Mouse (Mus musculus): Measurements from ENCODE around the gene Tbx15.

The Tbx15 gene

GRCm38 (mm10) chr3:99252461-99253091 lies 12.4 kb downstream of the Tbx15 start:
- H3K4me1 ChIP-seq (replicated peaks; ENCODE audit: low read depth, low read length) = peaks cover 52% of the 10 kb centered on the region
- no peaks in the 10 kb centered on the region for H3K36me3 ChIP-seq (ENCODE audit: insufficient read depth, low read length)
- H3K4me3 ChIP-seq (replicated peaks; ENCODE audit: low read length) = peak overlapping the region; percentile 72
- no peak for TF ChIP-seq CTCF (conservative IDR thresholded peaks at IDR 0.05; ENCODE audit: low read length)
- no peak for TF ChIP-seq NANOG (IDR thresholded peaks at IDR 0.05; ENCODE audit: borderline replicate concordance, low read length)
- no peak for TF ChIP-seq POU5F1 (IDR thresholded peaks at IDR 0.05; ENCODE audit: borderline replicate concordance, low read length)
- peaks cover 98% of the 10 kb centered on the region for H3K27me3 ChIP-seq (ENCODE audit: insufficient read depth, low read length)
- no peaks in the 10 kb centered on the region for H3K9me3 ChIP-seq (ENCODE audit: low read length)

GRCm38 (mm10) chr3:99253092-99253488 lies 12.9 kb downstream of the Tbx15 start:
- TF ChIP-seq POU5F1 (IDR thresholded peaks at IDR 0.05; ENCODE audit: borderline replicate concordance, low read length) (no peak), CTCF (conservative IDR thresholded peaks at IDR 0.05; ENCODE audit: low read length) (no peak), NANOG (IDR thresholded peaks at IDR 0.05; ENCODE audit: borderline replicate concordance, low read length) (no peak)
- Histone ChIP-seq H3K36me3 (ENCODE audit: insufficient read depth, low read length) (no peaks in the 10 kb centered on the region), H3K9me3 (ENCODE audit: low read length) (no peaks in the 10 kb centered on the region), H3K4me3 (replicated peaks; ENCODE audit: low read length) (peak overlapping the region; percentile 72), H3K27me3 (ENCODE audit: insufficient read depth, low read length) (peaks cover 98% of the 10 kb centered on the region), H3K4me1 (replicated peaks; ENCODE audit: low read depth, low read length) (peaks cover 52% of the 10 kb centered on the region)

- H3K4me3 ChIP-seq (replicated peaks; ENCODE audit: low read length) = peak overlapping the region; percentile 72
- no peaks in the 10 kb centered on the region for H3K36me3 ChIP-seq (ENCODE audit: insufficient read depth, low read length)
- H3K4me1 ChIP-seq (replicated peaks; ENCODE audit: low read depth, low read length) = peaks cover 50% of the 10 kb centered on the region
- TF ChIP-seq NANOG (IDR thresholded peaks at IDR 0.05; ENCODE audit: borderline replicate concordance, low read length) = no peak
- TF ChIP-seq CTCF (conservative IDR thresholded peaks at IDR 0.05; ENCODE audit: low read length) = no peak
- no peak for TF ChIP-seq POU5F1 (IDR thresholded peaks at IDR 0.05; ENCODE audit: borderline replicate concordance, low read length)
- no peaks in the 10 kb centered on the region for H3K9me3 ChIP-seq (ENCODE audit: low read length)
- H3K27me3 ChIP-seq (ENCODE audit: insufficient read depth, low read length) = peaks cover 95% of the 10 kb centered on the region
Measured at GRCm38 (mm10) chr3:99253497-99254451, 13.6 kb downstream of the Tbx15 start.

GRCm38 (mm10) chr3:99254559-99255151 lies 14.5 kb downstream of the Tbx15 start:
- Histone ChIP-seq H3K27me3 (ENCODE audit: insufficient read depth, low read length) (peaks cover 93% of the 10 kb centered on the region), H3K9me3 (ENCODE audit: low read length) (no peaks in the 10 kb centered on the region), H3K36me3 (ENCODE audit: insufficient read depth, low read length) (no peaks in the 10 kb centered on the region), H3K4me1 (replicated peaks; ENCODE audit: low read depth, low read length) (peaks cover 42% of the 10 kb centered on the region), H3K4me3 (replicated peaks; ENCODE audit: low read length) (no peak overlapping the region)
- TF ChIP-seq NANOG (IDR thresholded peaks at IDR 0.05; ENCODE audit: borderline replicate concordance, low read length) = no peak
- TF ChIP-seq POU5F1 (IDR thresholded peaks at IDR 0.05; ENCODE audit: borderline replicate concordance, low read length) = no peak
- no peak for TF ChIP-seq CTCF (conservative IDR thresholded peaks at IDR 0.05; ENCODE audit: low read length)

- no peak overlapping the region for H3K4me3 ChIP-seq (replicated peaks; ENCODE audit: low read length)
- TF ChIP-seq CTCF (conservative IDR thresholded peaks at IDR 0.05; ENCODE audit: low read length) (no peak), POU5F1 (IDR thresholded peaks at IDR 0.05; ENCODE audit: borderline replicate concordance, low read length) (no peak), NANOG (IDR thresholded peaks at IDR 0.05; ENCODE audit: borderline replicate concordance, low read length) (no peak)
- H3K36me3 ChIP-seq (ENCODE audit: insufficient read depth, low read length) = no peaks in the 10 kb centered on the region
- peaks cover 89% of the 10 kb centered on the region for H3K27me3 ChIP-seq (ENCODE audit: insufficient read depth, low read length)
- H3K9me3 ChIP-seq (ENCODE audit: low read length) = no peaks in the 10 kb centered on the region
- peaks cover 36% of the 10 kb centered on the region for H3K4me1 ChIP-seq (replicated peaks; ENCODE audit: low read depth, low read length)
Measured at GRCm38 (mm10) chr3:99255411-99256365, 15.5 kb downstream of the Tbx15 start.

- Histone ChIP-seq H3K4me1 (replicated peaks; ENCODE audit: low read depth, low read length) (peaks cover 40% of the 10 kb centered on the region), H3K9me3 (ENCODE audit: low read length) (no peaks in the 10 kb centered on the region), H3K36me3 (ENCODE audit: insufficient read depth, low read length) (no peaks in the 10 kb centered on the region), H3K27me3 (ENCODE audit: insufficient read depth, low read length) (peaks cover 89% of the 10 kb centered on the region), H3K4me3 (replicated peaks; ENCODE audit: low read length) (peak overlapping the region; percentile 20; the same call in 1 of the 2 replicates)
- no peak for TF ChIP-seq NANOG (IDR thresholded peaks at IDR 0.05; ENCODE audit: borderline replicate concordance, low read length)
- TF ChIP-seq CTCF (conservative IDR thresholded peaks at IDR 0.05; ENCODE audit: low read length) = no peak
- no peak for TF ChIP-seq POU5F1 (IDR thresholded peaks at IDR 0.05; ENCODE audit: borderline replicate concordance, low read length)
Measured at GRCm38 (mm10) chr3:99256366-99256750, 16.2 kb downstream of the Tbx15 start.

GRCm38 (mm10) chr3:99256766-99257165 lies 16.6 kb downstream of the Tbx15 start:
- Histone ChIP-seq H3K9me3 (ENCODE audit: low read length) (no peaks in the 10 kb centered on the region), H3K4me3 (replicated peaks; ENCODE audit: low read length) (peak overlapping the region; percentile 20; the same call in 1 of the 2 replicates), H3K27me3 (ENCODE audit: insufficient read depth, low read length) (peaks cover 89% of the 10 kb centered on the region), H3K4me1 (replicated peaks; ENCODE audit: low read depth, low read length) (peaks cover 43% of the 10 kb centered on the region), H3K36me3 (ENCODE audit: insufficient read depth, low read length) (no peaks in the 10 kb centered on the region)
- TF ChIP-seq CTCF (conservative IDR thresholded peaks at IDR 0.05; ENCODE audit: low read length) = no peak
- TF ChIP-seq POU5F1 (IDR thresholded peaks at IDR 0.05; ENCODE audit: borderline replicate concordance, low read length) = no peak
